Mouse (Mus musculus) ES-E14 (cell line): ENCODE results near the gene Atg4c. TPM values are rescaled to one million over a fixed set of nuclear protein-coding genes. Genes with fewer than 3 reads are reported as not detected.

Experiments used
- DNase-seq: peaks from one replicate; pipeline ENCODE4 v3.0.0-alpha.2; 2013; ENCODE audit warnings: low read depth, low spot score
- H3K27ac ChIP-seq: 2 replicates; pipeline ENCODE4 v1.5.1; 2012; ENCODE audit warnings: low read depth, mild to moderate bottlenecking, low read length, moderate library complexity, mixed read lengths; ENCODE audit not compliant: poor library complexity, insufficient read depth, severe bottlenecking
- H3K36me3 ChIP-seq: 2 replicates; pipeline ENCODE4 v1.6.1; 2012; ENCODE audit warnings: mild to moderate bottlenecking, low read length, moderate library complexity, mixed read lengths; ENCODE audit not compliant: control insufficient read depth, poor library complexity, insufficient read depth, severe bottlenecking
- H3K4me1 ChIP-seq, 2 experiments: fragments of 150-350 bp in 1 of 2; sonication (generic) in 1 of 2; 2 replicates each; pipeline ENCODE4 v1.6.1; 2012; ENCODE audit warnings: low read length in 2 of 2, mild to moderate bottlenecking in 1 of 2, mixed read lengths in 1 of 2; ENCODE audit not compliant: control insufficient read depth in 2 of 2, insufficient read depth in 2 of 2, poor library complexity in 1 of 2
- H3K4me3 ChIP-seq, 2 experiments: fragments of 150-350 bp in 1 of 2; sonication (generic) in 1 of 2; 2 replicates each; pipeline ENCODE4 v1.5.1; 2012; ENCODE audit warnings: low read length in 2 of 2, low read depth in 1 of 2, mild to moderate bottlenecking in 1 of 2, mixed read lengths in 1 of 2; ENCODE audit not compliant: insufficient read depth in 1 of 2, poor library complexity in 1 of 2, severe bottlenecking in 1 of 2
- H3K9ac ChIP-seq: 2 replicates; pipeline ENCODE4 v1.6.1; 2012; ENCODE audit warnings: low read depth, mild to moderate bottlenecking, low read length, mixed read lengths; ENCODE audit not compliant: poor library complexity, insufficient read depth, severe bottlenecking
- H3K9me3 ChIP-seq: fragments of 150-350 bp; sonication (generic); 2 replicates; pipeline ENCODE4 v1.6.1; 2012; ENCODE audit warnings: low read depth, mild to moderate bottlenecking, low read length; ENCODE audit not compliant: control insufficient read depth, insufficient read depth
- CHD2 ChIP-seq: IDR thresholded peaks from 2 replicates; pipeline ENCODE4 v1.6.1; 2014; ENCODE audit warnings: mild to moderate bottlenecking, low read depth, low read length, inconsistent platforms
- HCFC1 ChIP-seq: IDR thresholded peaks from 2 replicates; pipeline ENCODE4 v1.6.1; 2012; ENCODE audit warnings: low read length, inconsistent platforms, borderline replicate concordance; ENCODE audit not compliant: insufficient read depth
- MAFK ChIP-seq: IDR thresholded peaks from 2 replicates; pipeline ENCODE4 v1.6.1; 2014; ENCODE audit warnings: mild to moderate bottlenecking, low read depth, low read length, inconsistent platforms; ENCODE audit not compliant: insufficient read depth
- ZC3H11A ChIP-seq: IDR thresholded peaks from 2 replicates; pipeline ENCODE4 v1.6.1; 2012; ENCODE audit warnings: low read depth, mild to moderate bottlenecking, inconsistent platforms, low read length, borderline replicate concordance
- ZNF384 ChIP-seq: IDR thresholded peaks from 2 replicates; pipeline ENCODE4 v1.6.1; 2012; ENCODE audit warnings: low read depth, low read length, inconsistent platforms
- in situ Hi-C, 2 experiments: fragments of 600-800 bp; cut with MboI; formaldehyde crosslinking; loops; one replicate each; pipeline ENCODE4 v1.15.1; 2025; ENCODE audit warnings: low sequenced_read_pairs in 2 of 2, inconsistent platforms in 1 of 2; ENCODE audit not compliant: unreplicated experiment in 2 of 2
- total RNA-seq: library from RNA; depleted of rRNA; stranded (reverse); fragments of 300-350 nt; gene quantifications from 2 replicates; pipeline ENCODE4 v1.2.3, GENCODE M21; 2012

The Atg4c gene
- total RNA-seq, 1 experiment, result 2.6 TPM

- Histone ChIP-seq H3K9me3 (no peaks in the 10 kb centered on the region), H3K27ac (no peak overlapping the region), H3K36me3 (no peaks in the 10 kb centered on the region), H3K9ac (no peak overlapping the region), H3K4me1 (peaks cover 3 to 6% of the 10 kb centered on the region in 2 experiments; a peak in 2 of 4 replicates), H3K4me3 (no peak overlapping the region)
- DNase-seq, result no peak
- in situ Hi-C loops, result no loop called here
- no peak for TF ChIP-seq ZC3H11A
Observed at GRCm38 (mm10) chr4:99158495-99158894, 35.2 kb upstream of the Atg4c start.

DNA sequence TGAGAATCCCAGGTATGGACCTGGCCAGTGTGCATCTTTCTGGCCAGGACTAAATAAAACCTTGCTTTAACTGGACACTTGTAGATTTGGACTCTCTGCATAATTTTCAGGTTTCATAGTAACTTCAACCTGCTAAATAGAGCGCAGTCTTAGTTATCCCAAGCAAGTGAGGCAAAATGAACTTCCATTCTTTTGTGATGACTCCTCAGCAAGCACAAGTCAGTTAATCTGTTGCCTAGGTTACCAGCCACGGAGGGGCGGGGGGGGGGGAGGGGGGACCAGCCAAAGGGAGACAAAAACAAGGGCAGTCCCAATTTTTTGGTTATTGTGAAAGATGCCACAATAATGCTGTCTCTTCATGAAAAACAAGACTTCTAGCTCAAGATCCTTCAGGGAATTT is 33.3 kb upstream of the Atg4c start:
- peaks cover 3 to 9% of the 10 kb centered on the region in 2 experiments; a peak in 2 of 4 replicates for H3K4me1 ChIP-seq
- TF ChIP-seq CHD2, result no peak
- no peak for TF ChIP-seq ZC3H11A
- TF ChIP-seq MAFK, result no peak
- no peak for TF ChIP-seq ZNF384
- no peak for TF ChIP-seq HCFC1
- no peaks in the 10 kb centered on the region for H3K9me3 ChIP-seq
- H3K36me3 ChIP-seq, result no peaks in the 10 kb centered on the region
- no peak overlapping the region for H3K9ac ChIP-seq
- in situ Hi-C loops, result no loop called here
- no peak overlapping the region for H3K4me3 ChIP-seq
- no peak overlapping the region for H3K27ac ChIP-seq
- no peak for DNase-seq

DNA sequence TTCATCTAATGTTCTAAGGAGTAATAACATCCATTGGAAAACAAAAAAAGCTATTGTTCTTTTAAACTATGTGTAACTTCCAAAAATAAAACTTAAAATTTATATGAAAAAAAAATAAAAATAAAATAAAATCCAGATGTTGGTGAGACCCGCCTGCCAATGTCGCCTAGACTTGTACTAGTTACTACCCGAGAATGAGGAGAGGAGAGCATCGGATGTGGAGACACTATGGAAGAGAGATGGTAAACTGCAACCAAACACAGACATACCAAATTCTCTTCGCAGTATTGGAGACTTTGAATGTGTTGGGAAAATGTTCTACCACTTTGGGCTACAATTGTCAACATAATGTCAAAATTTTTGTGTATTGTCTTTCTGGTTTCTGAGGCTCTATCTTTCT is 32.8 kb upstream of the Atg4c start:
- Histone ChIP-seq H3K4me1 (peaks cover 3 to 9% of the 10 kb centered on the region in 2 experiments; a peak in 2 of 4 replicates), H3K27ac (no peak overlapping the region; the same call in 1 of the 2 replicates), H3K9me3 (no peaks in the 10 kb centered on the region), H3K4me3 (no peak overlapping the region), H3K9ac (no peak overlapping the region), H3K36me3 (no peaks in the 10 kb centered on the region)
- DNase-seq, result no peak
- TF ChIP-seq MAFK (no peak), CHD2 (no peak), HCFC1 (no peak), ZNF384 (no peak), ZC3H11A (no peak)
- in situ Hi-C loops, result no loop called here

GRCm38 (mm10) chr4:99161457-99161971 is 32.2 kb upstream of the Atg4c start:
- in situ Hi-C loops, result no loop called here

GRCm38 (mm10) chr4:99163001-99163400 is 30.7 kb upstream of the Atg4c start:
- no peak overlapping the region for H3K4me3 ChIP-seq
- no peak for DNase-seq
- H3K4me1 ChIP-seq, result peaks cover 3 to 9% of the 10 kb centered on the region in 2 experiments; a peak in 2 of 4 replicates

More at GRCm38 (mm10) chr4:99161457-99161971, 32.2 kb upstream of the Atg4c start:
- Histone ChIP-seq H3K9ac (no peak overlapping the region), H3K4me1 (peaks cover 3 to 9% of the 10 kb centered on the region in 2 experiments; a peak in 2 of 4 replicates), H3K9me3 (no peaks in the 10 kb centered on the region), H3K36me3 (no peaks in the 10 kb centered on the region), H3K27ac (no peak overlapping the region; the same call in 1 of the 2 replicates), H3K4me3 (no peak overlapping the region)
- peak; percentile 74 for DNase-seq
- TF ChIP-seq HCFC1, result no peak
- TF ChIP-seq CHD2, result 0 out of 2 replicates have a peak, but pooled peaks have one; percentile 12

More at GRCm38 (mm10) chr4:99163001-99163400, 30.7 kb upstream of the Atg4c start:
- TF ChIP-seq ZC3H11A (no peak), CHD2 (no peak), MAFK (no peak), HCFC1 (no peak), ZNF384 (no peak)
- Histone ChIP-seq H3K9me3 (no peaks in the 10 kb centered on the region), H3K27ac (no peak overlapping the region), H3K36me3 (no peaks in the 10 kb centered on the region), H3K9ac (no peak overlapping the region)
- in situ Hi-C loops, result no loop called here
